Mouse (Mus musculus) neutrophil, adult 5-6 weeks (primary cell): ENCODE measurements around the gene Cemip. TPM values are rescaled to one million over a fixed set of nuclear protein-coding genes. Genes with fewer than 3 reads are reported as not detected.
"Not testable (repeated sequence)": the region's sequence is repeated elsewhere in the genome, so short reads cannot be mapped to it uniquely, and the experiment has no call there.

Experiments used
- ATAC-seq: fragments of 151-379, 151-347 bp; 2 replicates; pipeline ENCODE4 v1.8.0; 2017; ENCODE audit warnings: mild to moderate bottlenecking, moderate TSS enrichment; ENCODE audit not compliant: insufficient number of reproducible peaks, poor library complexity, low FRiP score, severe bottlenecking; ENCODE audit errors: extremely low read depth
- total RNA-seq: library from RNA; stranded (forward); fragments of 200-1000 nt; gene quantifications from 2 replicates; pipeline ENCODE4 v1.2.3, GENCODE M21; 2017

Gene Cemip
- total RNA-seq, 1 experiment from 2014 or later = not detected

- no peak for ATAC-seq
Measured at GRCm38 (mm10) chr7:83913405-83913932, 172.8 kb downstream of the Cemip start.

GRCm38 (mm10) chr7:83911909-83912308, 174.4 kb downstream of the Cemip start:
- no peak for ATAC-seq

- no peak for ATAC-seq
Measured at GRCm38 (mm10) chr7:83904831-83905230, 181.5 kb downstream of the Cemip start.

- no peak for ATAC-seq
Measured at GRCm38 (mm10) chr7:83902296-83903145, 183.8 kb downstream of the Cemip start.

- no peak for ATAC-seq
Measured at GRCm38 (mm10) chr7:83901425-83901824, 184.9 kb downstream of the Cemip start.

- ATAC-seq = no peak
Measured at GRCm38 (mm10) chr7:83900519-83900918, 185.8 kb downstream of the Cemip start.

- no peak for ATAC-seq
Measured at GRCm38 (mm10) chr7:83898267-83898666, 188.0 kb downstream of the Cemip start.

- no peak for ATAC-seq
Measured at GRCm38 (mm10) chr7:83896077-83896740, 190.1 kb downstream of the Cemip start.

GRCm38 (mm10) chr7:83894348-83894747, 192.0 kb downstream of the Cemip start:
- no peak for ATAC-seq

- ATAC-seq = no peak
Measured at GRCm38 (mm10) chr7:83892333-83892669, 194.0 kb downstream of the Cemip start.

- peak; percentile 93 for ATAC-seq
Measured at GRCm38 (mm10) chr7:83891433-83892332, 194.6 kb downstream of the Cemip start.

- ATAC-seq = not testable (repeated sequence)
Measured at GRCm38 (mm10) chr7:83889946-83890345, 196.4 kb downstream of the Cemip start.

- no peak for ATAC-seq
Measured at GRCm38 (mm10) chr7:83889383-83889782, 196.9 kb downstream of the Cemip start.

GRCm38 (mm10) chr7:83886366-83887129, 199.8 kb downstream of the Cemip start:
- no peak for ATAC-seq

- ATAC-seq = no peak
Measured at GRCm38 (mm10) chr7:83885835-83886234, 200.5 kb downstream of the Cemip start.

GRCm38 (mm10) chr7:83884921-83885532, 201.3 kb downstream of the Cemip start:
- no peak for ATAC-seq

GRCm38 (mm10) chr7:83884021-83884658, 202.2 kb downstream of the Cemip start, which contains the start of the genes Tlnrd1 and Mesd:
TSS of gene Tlnrd1 (minus strand) at chr7:83884305.
TSS of gene Mesd (plus strand) at chr7:83884466.
- peak; percentile 85 for ATAC-seq
